Mouse (Mus musculus) limb, embryonic 15.5 days (tissue): ENCODE results near the gene Cd248. TPM values are rescaled to one million over a fixed set of nuclear protein-coding genes. Genes with fewer than 3 reads are reported as not detected.
A peak's percentile ranks its signal among the peaks of the same experiment; 100 is the strongest.

Source experiments
- ATAC-seq: fragments of 200-750 bp; cut with Nextera tagmentation; 2 replicates; pipeline ENCODE4 v1.8.0; 2017; ENCODE audit warnings: low read depth, moderate TSS enrichment; ENCODE audit not compliant: insufficient number of reproducible peaks, low FRiP score, low TSS enrichment
- H3K27ac ChIP-seq: fragments of 300-500 bp; sonication (generic); 2 replicates; pipeline ENCODE4 v1.5.1; 2015; ENCODE audit warnings: moderate library complexity, mild to moderate bottlenecking, inconsistent platforms
- H3K27me3 ChIP-seq: fragments of 300-500 bp; sonication (generic); 2 replicates; pipeline ENCODE4 v1.6.1; 2015; ENCODE audit warnings: inconsistent platforms
- H3K36me3 ChIP-seq: fragments of 300-500 bp; sonication (generic); 2 replicates; pipeline ENCODE4 v1.6.1; 2015; ENCODE audit warnings: inconsistent platforms
- H3K4me1 ChIP-seq: fragments of 300-500 bp; sonication (generic); 2 replicates; pipeline ENCODE4 v1.6.1; 2015; ENCODE audit warnings: inconsistent platforms
- H3K4me2 ChIP-seq: fragments of 300-500 bp; sonication (generic); 2 replicates; pipeline ENCODE4 v1.6.1; 2015; ENCODE audit warnings: mild to moderate bottlenecking, inconsistent platforms
- H3K4me3 ChIP-seq: fragments of 300-500 bp; sonication (generic); 2 replicates; pipeline ENCODE4 v1.5.1; 2015; ENCODE audit warnings: mild to moderate bottlenecking, inconsistent platforms
- H3K9ac ChIP-seq: fragments of 300-500 bp; sonication (generic); 2 replicates; pipeline ENCODE4 v1.6.1; 2015; ENCODE audit warnings: inconsistent platforms
- H3K9me3 ChIP-seq: fragments of 300-500 bp; sonication (generic); 2 replicates; pipeline ENCODE4 v1.6.1; 2016; ENCODE audit warnings: inconsistent platforms
- WGBS: fragments of 180-500 bp; shearing (Covaris S2); methylation state at CpG from one replicate; pipeline ENCODE4 v1.1.7; 2015; 5-methylcytosine and 5-hydroxymethylcytosine counted together
- polyA plus RNA-seq: library from polyadenylated mRNA; unstranded; fragments of >200 nt; fragmentation: Nextera tagmentation; extraction: Ambion mirVana; gene quantifications from 2 replicates; pipeline ENCODE4 v1.2.1, GENCODE M21; 2015

Gene Cd248
- polyA plus RNA-seq, 1 experiment from 2014 or later, result 95.9 TPM

GRCm38 (mm10) chr19:5069978-5070377, 2.1 kb downstream of the Cd248 start:
- no peak for ATAC-seq
- Histone ChIP-seq H3K4me2 (peak overlapping the region; percentile 91), H3K4me1 (peaks cover 71% of the 10 kb centered on the region), H3K36me3 (no peaks in the 10 kb centered on the region), H3K27ac (peak overlapping the region; percentile 96), H3K27me3 (peaks cover 6% of the 10 kb centered on the region; the same call in 1 of the 2 replicates), H3K9ac (0 out of 2 replicates have a peak overlapping the region, but pooled peaks have one; percentile 20), H3K4me3 (peak overlapping the region; percentile 67), H3K9me3 (no peaks in the 10 kb centered on the region)
- WGBS, result 71% methylated on average over 7 of the region's 7 CpGs

GRCm38 (mm10) chr19:5071077-5071476, 3.2 kb downstream of the Cd248 start:
- H3K9me3 ChIP-seq, result no peaks in the 10 kb centered on the region
- no peaks in the 10 kb centered on the region for H3K36me3 ChIP-seq
- H3K27me3 ChIP-seq, result peaks cover 6% of the 10 kb centered on the region; the same call in 1 of the 2 replicates
- H3K4me2 ChIP-seq, result peak overlapping the region; percentile 91
- WGBS, result 8% methylated on average over 11 of the region's 11 CpGs
- ATAC-seq, result no peak
- peak overlapping the region; percentile 67 for H3K4me3 ChIP-seq
- peak overlapping the region; percentile 28; the same call in 1 of the 2 replicates for H3K9ac ChIP-seq
- peaks cover 64% of the 10 kb centered on the region for H3K4me1 ChIP-seq
- H3K27ac ChIP-seq, result peak overlapping the region; percentile 96

- ATAC-seq, result peak; percentile 86
- Histone ChIP-seq H3K27me3 (peaks cover 6% of the 10 kb centered on the region; the same call in 1 of the 2 replicates), H3K4me3 (peak overlapping the region; percentile 67), H3K4me1 (peaks cover 63% of the 10 kb centered on the region), H3K9ac (peak overlapping the region; percentile 28; the same call in 1 of the 2 replicates), H3K9me3 (no peaks in the 10 kb centered on the region), H3K36me3 (no peaks in the 10 kb centered on the region), H3K4me2 (peak overlapping the region; percentile 91), H3K27ac (peak overlapping the region; percentile 96)
- under 1% methylated on average over 40 of the region's 40 CpGs for WGBS
These were observed 3.9 kb downstream of the Cd248 start for GRCm38 (mm10) chr19:5071545-5072369.

- H3K9ac ChIP-seq, result no peak overlapping the region
- no peak for ATAC-seq
- 2% methylated on average over 20 of the region's 20 CpGs for WGBS
- no peaks in the 10 kb centered on the region for H3K36me3 ChIP-seq
- peak overlapping the region; percentile 91 for H3K4me2 ChIP-seq
- H3K27ac ChIP-seq, result peak overlapping the region; percentile 96
- peaks cover 6% of the 10 kb centered on the region; the same call in 1 of the 2 replicates for H3K27me3 ChIP-seq
- peaks cover 56% of the 10 kb centered on the region for H3K4me1 ChIP-seq
- H3K4me3 ChIP-seq, result peak overlapping the region; percentile 67
- H3K9me3 ChIP-seq, result no peaks in the 10 kb centered on the region
These were observed 4.6 kb downstream of the Cd248 start for GRCm38 (mm10) chr19:5072389-5073019.

GRCm38 (mm10) chr19:5073028-5073427, 5.2 kb downstream of the Cd248 start:
- H3K27me3 ChIP-seq, result peaks cover 5% of the 10 kb centered on the region; the same call in 1 of the 2 replicates
- H3K9me3 ChIP-seq, result no peaks in the 10 kb centered on the region
- under 1% methylated on average over 15 of the region's 15 CpGs for WGBS
- H3K36me3 ChIP-seq, result no peaks in the 10 kb centered on the region
- no peak overlapping the region for H3K9ac ChIP-seq
- peak overlapping the region; percentile 67 for H3K4me3 ChIP-seq
- ATAC-seq, result peak; percentile 19; the same call in 1 of the 2 replicates
- peak overlapping the region; percentile 91 for H3K4me2 ChIP-seq
- peak overlapping the region; percentile 96 for H3K27ac ChIP-seq
- peaks cover 50% of the 10 kb centered on the region for H3K4me1 ChIP-seq

GRCm38 (mm10) chr19:5073518-5073917, 5.6 kb downstream of the Cd248 start:
- H3K27me3 ChIP-seq, result 0 out of 2 replicates have a peak, but pooled peaks cover 3% of the 10 kb centered on the region
- no peak for ATAC-seq
- no peak overlapping the region for H3K9ac ChIP-seq
- 0 out of 2 replicates have a peak overlapping the region, but pooled peaks have one; percentile 91 for H3K4me2 ChIP-seq
- H3K36me3 ChIP-seq, result no peaks in the 10 kb centered on the region
- no peak overlapping the region for H3K4me3 ChIP-seq
- H3K27ac ChIP-seq, result peak overlapping the region; percentile 63
- H3K4me1 ChIP-seq, result peaks cover 46% of the 10 kb centered on the region
- H3K9me3 ChIP-seq, result no peaks in the 10 kb centered on the region
- 33% methylated on average over 5 of the region's 5 CpGs for WGBS

GRCm38 (mm10) chr19:5079279-5079678, 11.4 kb downstream of the Cd248 start:
- H3K4me1 ChIP-seq, result no peaks in the 10 kb centered on the region
- H3K36me3 ChIP-seq, result no peaks in the 10 kb centered on the region
- peaks cover 46% of the 10 kb centered on the region for H3K27me3 ChIP-seq
- no peak overlapping the region for H3K4me3 ChIP-seq
- WGBS, result 97% methylated on average over 1 of the region's 1 CpGs
- H3K4me2 ChIP-seq, result no peak overlapping the region
- no peak overlapping the region for H3K9ac ChIP-seq
- no peak overlapping the region for H3K27ac ChIP-seq
- no peaks in the 10 kb centered on the region for H3K9me3 ChIP-seq
- no peak for ATAC-seq

GRCm38 (mm10) chr19:5082005-5082404, 14.1 kb downstream of the Cd248 start:
- Histone ChIP-seq H3K9me3 (no peaks in the 10 kb centered on the region), H3K4me3 (no peak overlapping the region), H3K27ac (no peak overlapping the region), H3K4me2 (no peak overlapping the region), H3K27me3 (peaks cover 70% of the 10 kb centered on the region), H3K9ac (no peak overlapping the region), H3K4me1 (peaks cover 13% of the 10 kb centered on the region), H3K36me3 (no peaks in the 10 kb centered on the region)
- no peak for ATAC-seq
- 58% methylated on average over 18 of the region's 18 CpGs for WGBS

- Histone ChIP-seq H3K27ac (no peak overlapping the region), H3K4me2 (no peak overlapping the region), H3K27me3 (peaks cover 70% of the 10 kb centered on the region), H3K9me3 (no peaks in the 10 kb centered on the region), H3K4me3 (no peak overlapping the region), H3K9ac (no peak overlapping the region), H3K36me3 (no peaks in the 10 kb centered on the region), H3K4me1 (peaks cover 17% of the 10 kb centered on the region)
- ATAC-seq, result no peak
- WGBS, result 67% methylated on average over 24 of the region's 24 CpGs
These were observed 14.7 kb downstream of the Cd248 start for GRCm38 (mm10) chr19:5082596-5082995.

- Histone ChIP-seq H3K9me3 (no peaks in the 10 kb centered on the region), H3K27ac (no peak overlapping the region), H3K9ac (no peak overlapping the region), H3K27me3 (peaks cover 70% of the 10 kb centered on the region), H3K4me3 (peak overlapping the region; percentile 45; the same call in 1 of the 2 replicates), H3K4me1 (peaks cover 23% of the 10 kb centered on the region), H3K36me3 (no peaks in the 10 kb centered on the region), H3K4me2 (0 out of 2 replicates have a peak overlapping the region, but pooled peaks have one; percentile 77)
- 59% methylated on average over 3 of the region's 3 CpGs for WGBS
- no peak for ATAC-seq
These were observed 16.3 kb downstream of the Cd248 start for GRCm38 (mm10) chr19:5083961-5084833.

- Histone ChIP-seq H3K9ac (no peak overlapping the region), H3K4me3 (peak overlapping the region; percentile 45), H3K4me1 (peaks cover 29% of the 10 kb centered on the region), H3K36me3 (no peaks in the 10 kb centered on the region; the same call in 1 of the 2 replicates), H3K4me2 (peak overlapping the region; percentile 77), H3K27ac (no peak overlapping the region), H3K9me3 (no peaks in the 10 kb centered on the region), H3K27me3 (peaks cover 69% of the 10 kb centered on the region)
- ATAC-seq, result no peak
- WGBS, result 6% methylated on average over 15 of the region's 15 CpGs
These were observed 16.9 kb downstream of the Cd248 start for GRCm38 (mm10) chr19:5084834-5085144.
